Mouse (Mus musculus) hindbrain, embryonic 12.5 days (tissue): Measurements from ENCODE around the gene Fpr-rs6. TPM values are rescaled to one million over a fixed set of nuclear protein-coding genes. Genes with fewer than 3 reads are reported as not detected.

Experiments
- ATAC-seq: fragments of 200-750 bp; cut with Nextera tagmentation; 2 replicates; pipeline ENCODE4 v1.8.0; 2017; ENCODE audit warnings: moderate TSS enrichment; ENCODE audit not compliant: low FRiP score
- H3K27ac ChIP-seq: fragments of 300-500 bp; sonication (generic); 2 replicates; pipeline ENCODE4 v1.5.1; 2016; ENCODE audit warnings: mild to moderate bottlenecking
- H3K27me3 ChIP-seq: fragments of 300-500 bp; sonication (generic); 2 replicates; pipeline ENCODE4 v1.6.1; 2016; ENCODE audit warnings: mild to moderate bottlenecking
- H3K36me3 ChIP-seq: fragments of 300-500 bp; sonication (generic); 2 replicates; pipeline ENCODE4 v1.6.1; 2016; ENCODE audit warnings: mild to moderate bottlenecking
- H3K4me1 ChIP-seq: fragments of 300-500 bp; sonication (generic); 2 replicates; pipeline ENCODE4 v1.6.1; 2016
- H3K4me2 ChIP-seq: fragments of 300-500 bp; sonication (generic); replicated peaks from 2 replicates; pipeline ENCODE4 v1.6.1; 2016; ENCODE audit warnings: mild to moderate bottlenecking
- H3K4me3 ChIP-seq: fragments of 300-500 bp; sonication (generic); 2 replicates; pipeline ENCODE4 v1.5.1; 2016; ENCODE audit warnings: mild to moderate bottlenecking
- H3K9ac ChIP-seq: fragments of 300-500 bp; sonication (generic); 2 replicates; pipeline ENCODE4 v1.6.1; 2016; ENCODE audit warnings: mild to moderate bottlenecking, moderate library complexity
- H3K9me3 ChIP-seq: fragments of 300-500 bp; sonication (generic); replicated peaks from 2 replicates; pipeline ENCODE4 v1.6.1; 2016; ENCODE audit warnings: mild to moderate bottlenecking
- polyA plus RNA-seq: library from polyadenylated mRNA; unstranded; fragments of >200 nt; fragmentation: Nextera tagmentation; extraction: Ambion mirVana; gene quantifications from 2 replicates; pipeline ENCODE4 v1.2.1, GENCODE M21; 2016

Gene Fpr-rs6
- not detected in 2 replicates for polyA plus RNA-seq

DNA sequence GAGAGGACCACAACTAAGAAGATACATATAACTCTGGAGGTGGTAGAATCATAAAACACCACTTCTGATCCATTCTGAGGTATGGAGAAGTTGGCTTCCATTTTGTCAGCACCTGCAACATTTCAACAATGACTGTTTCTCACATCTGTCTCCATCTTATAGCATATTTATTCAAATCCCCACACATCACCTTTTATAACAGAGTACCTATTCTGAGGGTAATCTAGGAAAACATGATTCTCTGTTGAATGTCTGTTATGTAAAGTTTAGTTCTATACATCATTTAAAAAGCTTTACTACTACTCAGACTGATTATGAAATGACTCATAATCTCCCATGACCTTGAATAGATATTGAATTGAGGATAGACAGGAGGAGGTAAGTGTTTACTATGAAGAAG lies at the start of gene Fpr-rs6:
Gene Fpr-rs6, minus strand, starts transcription at position 101 of the 400 bp plus-strand sequence.
- H3K27me3 ChIP-seq, result no peaks in the 10 kb centered on the region
- no peak within 1 kb of the TSS for H3K4me3 ChIP-seq
- no peak within 1 kb of the TSS for H3K27ac ChIP-seq
- H3K36me3 ChIP-seq, result no peaks in the 10 kb centered on the region
- no peak within 1 kb of the TSS for H3K4me2 ChIP-seq
- no peak within 1 kb of the TSS for H3K9ac ChIP-seq
- no peaks in the 10 kb centered on the region for H3K4me1 ChIP-seq
- peaks cover 9% of the 10 kb centered on the region for H3K9me3 ChIP-seq
- no peak for ATAC-seq

Other genes starting within 250 kb of the Fpr-rs6 start
- gene Vmn2r104, start 134.8 kb downstream of the Fpr-rs6 start, polyA plus RNA-seq, result not detected in 2 replicates
- gene Fpr-rs7, start 68.9 kb downstream of the Fpr-rs6 start, polyA plus RNA-seq, result not detected in 2 replicates
- not detected in 2 replicates for gene Vmn2r105, start 52.0 kb upstream of the Fpr-rs6 start, polyA plus RNA-seq
- gene Vmn2r106, start 102.5 kb upstream of the Fpr-rs6 start, polyA plus RNA-seq, result not detected in 2 replicates
- not detected in 2 replicates for gene Vmn2r107, start 162.1 kb upstream of the Fpr-rs6 start, polyA plus RNA-seq
- not detected in 2 replicates for gene Vmn1r224, start 231.0 kb upstream of the Fpr-rs6 start, polyA plus RNA-seq